Mouse (Mus musculus) stomach, embryonic 15.5 days (tissue): ENCODE measurements around the gene Fam53b. TPM values are rescaled to one million over a fixed set of nuclear protein-coding genes. Genes with fewer than 3 reads are reported as not detected.

Experiments
- ATAC-seq: fragments of 200-750 bp; cut with Nextera tagmentation; 2 replicates; pipeline ENCODE4 v1.8.0; 2017; ENCODE audit warnings: low read depth, moderate number of reproducible peaks, moderate TSS enrichment; ENCODE audit not compliant: insufficient read depth, low FRiP score
- H3K27ac ChIP-seq: fragments of 300-500 bp; sonication (generic); 2 replicates; pipeline ENCODE4 v1.5.1; 2015; ENCODE audit warnings: mild to moderate bottlenecking, inconsistent platforms
- H3K27me3 ChIP-seq: fragments of 300-500 bp; sonication (generic); replicated peaks from 2 replicates; pipeline ENCODE4 v1.6.1; 2015; ENCODE audit warnings: inconsistent platforms
- H3K36me3 ChIP-seq: fragments of 300-500 bp; sonication (generic); 2 replicates; pipeline ENCODE4 v1.6.1; 2015; ENCODE audit warnings: inconsistent platforms
- H3K4me1 ChIP-seq: fragments of 300-500 bp; sonication (generic); 2 replicates; pipeline ENCODE4 v1.6.1; 2015; ENCODE audit warnings: inconsistent platforms
- H3K4me2 ChIP-seq: fragments of 300-500 bp; sonication (generic); 2 replicates; pipeline ENCODE4 v1.6.1; 2015; ENCODE audit warnings: mild to moderate bottlenecking, inconsistent platforms
- H3K4me3 ChIP-seq: fragments of 300-500 bp; sonication (generic); replicated peaks from 2 replicates; pipeline ENCODE4 v1.5.1; 2015; ENCODE audit warnings: inconsistent platforms
- H3K9ac ChIP-seq: fragments of 300-500 bp; sonication (generic); 2 replicates; pipeline ENCODE4 v1.6.1; 2015; ENCODE audit warnings: inconsistent platforms
- H3K9me3 ChIP-seq: fragments of 300-500 bp; sonication (generic); 2 replicates; pipeline ENCODE4 v1.6.1; 2016; ENCODE audit warnings: inconsistent platforms
- WGBS: fragments of 180-500 bp; shearing (Covaris S2); methylation state at CpG from one replicate; pipeline ENCODE4 v1.1.7; 2015; 5-methylcytosine and 5-hydroxymethylcytosine counted together
- polyA plus RNA-seq: library from polyadenylated mRNA; unstranded; fragments of >200 nt; fragmentation: Nextera tagmentation; extraction: Ambion mirVana; gene quantifications from 2 replicates; pipeline ENCODE4 v1.2.1, GENCODE M21; 2015

Gene Fam53b
- polyA plus RNA-seq, 1 experiment from 2014 or later, result 15.5 TPM

DNA sequence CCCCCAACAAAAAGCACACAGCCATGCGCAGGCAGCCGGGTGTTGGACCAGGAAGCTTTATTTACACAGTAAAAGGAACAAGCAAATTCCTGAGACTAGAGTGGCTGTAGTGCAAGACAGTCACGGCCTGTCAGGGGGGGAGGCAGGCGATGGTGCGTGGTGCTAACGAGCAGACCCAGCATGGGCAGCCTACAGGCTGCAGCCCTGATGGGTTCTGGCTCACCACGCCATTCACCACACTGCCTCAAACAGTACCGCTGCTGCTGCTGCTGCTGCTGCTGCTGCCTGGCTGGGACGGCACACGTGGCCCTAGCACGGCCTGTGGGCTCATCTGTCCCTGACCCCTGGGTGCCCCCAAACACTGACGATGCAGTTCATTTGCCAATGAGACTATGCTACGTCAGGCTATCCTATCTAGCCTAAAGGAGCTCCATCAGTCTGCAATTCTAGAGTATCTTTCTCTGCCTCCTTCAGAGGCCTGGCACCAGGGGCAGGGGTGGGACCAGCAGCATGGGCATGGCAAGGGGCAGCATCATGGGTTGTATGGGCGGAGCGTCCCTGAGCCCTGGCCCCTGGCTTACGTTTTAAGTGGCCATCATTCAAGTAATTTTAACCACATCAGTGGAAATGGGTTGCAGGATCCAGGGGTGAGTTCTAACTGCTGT, 101.5 kb downstream of the Fam53b start:
- no peak overlapping the region for H3K4me3 ChIP-seq
- peak; percentile 25; the same call in 1 of the 2 replicates for ATAC-seq
- H3K36me3 ChIP-seq, result no peaks in the 10 kb centered on the region
- no peaks in the 10 kb centered on the region for H3K27me3 ChIP-seq
- no peaks in the 10 kb centered on the region for H3K9me3 ChIP-seq
- peak overlapping the region; percentile 44 for H3K27ac ChIP-seq
- H3K4me2 ChIP-seq, result 0 out of 2 replicates have a peak overlapping the region, but pooled peaks have one; percentile 8
- H3K4me1 ChIP-seq, result peaks cover 38% of the 10 kb centered on the region
- WGBS, result 28% methylated on average over 16 of the region's 16 CpGs
- H3K9ac ChIP-seq, result no peak overlapping the region

DNA sequence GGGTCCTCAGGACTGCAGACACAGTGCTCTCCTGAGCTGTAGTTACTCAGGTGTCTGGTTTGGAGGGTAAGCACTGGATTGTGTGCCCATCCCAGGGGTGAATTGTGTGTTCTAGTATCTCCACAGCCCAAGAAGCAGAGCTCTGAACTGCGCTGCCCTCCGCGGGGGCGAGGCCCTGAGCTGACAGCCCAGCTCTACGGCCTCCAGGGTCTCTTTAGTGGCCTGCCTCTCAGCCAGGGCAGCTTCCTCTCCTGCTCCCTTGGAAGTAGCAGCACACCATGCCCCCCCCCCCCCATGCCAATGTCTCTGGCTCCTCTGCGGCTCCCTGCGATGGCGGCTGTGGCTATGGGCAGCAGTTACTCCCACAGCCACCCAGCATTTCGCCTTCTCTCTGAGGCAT, 102.1 kb downstream of the Fam53b start:
- 0 out of 2 replicates have a peak overlapping the region, but pooled peaks have one; percentile 8 for H3K4me2 ChIP-seq
- no peaks in the 10 kb centered on the region for H3K27me3 ChIP-seq
- no peak overlapping the region for H3K9ac ChIP-seq
- 72% methylated on average over 9 of the region's 9 CpGs for WGBS
- H3K4me3 ChIP-seq, result no peak overlapping the region
- peak overlapping the region; percentile 44; the same call in 1 of the 2 replicates for H3K27ac ChIP-seq
- H3K36me3 ChIP-seq, result no peaks in the 10 kb centered on the region
- H3K4me1 ChIP-seq, result peaks cover 38% of the 10 kb centered on the region
- H3K9me3 ChIP-seq, result no peaks in the 10 kb centered on the region
- no peak for ATAC-seq

DNA sequence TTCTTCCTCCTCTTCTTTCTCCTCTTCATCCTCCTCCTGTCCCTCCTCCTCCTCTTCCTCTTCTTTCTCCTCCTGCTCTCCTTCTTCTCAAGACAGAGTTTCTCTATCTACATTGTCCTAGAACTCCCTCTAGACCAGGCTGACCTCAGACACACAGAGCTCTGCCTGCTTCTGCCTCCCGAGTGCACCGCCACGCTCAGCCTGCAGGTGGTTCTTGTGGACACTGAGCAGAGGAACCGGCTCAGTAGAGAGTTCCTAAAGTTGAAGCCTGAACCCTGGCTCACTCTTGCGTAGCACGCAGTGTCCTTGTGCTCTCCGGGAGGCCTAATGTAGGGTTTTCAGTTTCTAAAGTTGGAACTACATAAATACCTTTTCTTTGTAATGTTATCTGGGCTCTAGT, 108.6 kb downstream of the Fam53b start:
- H3K4me1 ChIP-seq, result no peaks in the 10 kb centered on the region
- H3K9me3 ChIP-seq, result no peaks in the 10 kb centered on the region
- WGBS, result 87% methylated on average over 7 of the region's 7 CpGs
- ATAC-seq, result no peak
- H3K36me3 ChIP-seq, result no peaks in the 10 kb centered on the region
- H3K27me3 ChIP-seq, result no peaks in the 10 kb centered on the region
- H3K9ac ChIP-seq, result no peak overlapping the region
- no peak overlapping the region for H3K4me3 ChIP-seq
- H3K4me2 ChIP-seq, result no peak overlapping the region
- no peak overlapping the region for H3K27ac ChIP-seq

DNA sequence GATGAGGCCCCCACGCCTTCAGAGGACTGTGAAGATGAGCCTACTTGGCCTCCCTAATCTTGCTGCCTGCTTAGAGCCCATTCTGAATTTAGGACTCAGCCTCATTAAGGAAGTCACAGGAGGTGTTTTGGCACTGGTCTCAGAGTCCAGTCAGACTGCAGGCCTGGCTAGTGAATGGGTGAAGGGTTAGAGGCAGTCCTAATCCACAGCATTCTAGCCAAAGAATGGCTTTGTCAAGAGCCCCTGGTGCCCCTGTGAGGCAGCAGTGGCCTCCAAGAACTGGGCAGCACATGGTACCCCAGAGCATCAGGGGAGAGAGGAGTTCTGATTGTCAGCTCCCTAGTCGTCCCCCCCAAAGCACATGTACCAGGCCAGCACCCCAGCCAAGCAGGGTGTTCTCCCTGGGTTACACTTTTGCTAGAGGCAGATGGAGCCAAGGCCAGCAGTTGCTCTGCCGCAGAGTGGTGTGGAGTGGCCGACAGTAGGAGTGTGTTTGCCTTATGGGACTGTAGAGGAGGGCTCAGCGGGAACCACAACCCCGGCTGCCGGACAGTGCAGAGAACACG, 109.3 kb downstream of the Fam53b start:
- ATAC-seq, result no peak
- 79% methylated on average over 8 of the region's 8 CpGs for WGBS
- no peak overlapping the region for H3K9ac ChIP-seq

GRCm38 (mm10) chr7:132703515-132704309, 110.0 kb downstream of the Fam53b start:
- no peak overlapping the region for H3K4me2 ChIP-seq
- H3K27me3 ChIP-seq, result no peaks in the 10 kb centered on the region
- no peak overlapping the region for H3K4me3 ChIP-seq
- H3K4me1 ChIP-seq, result no peaks in the 10 kb centered on the region
- H3K36me3 ChIP-seq, result no peaks in the 10 kb centered on the region
- WGBS, result 76% methylated on average over 9 of the region's 9 CpGs
- H3K9ac ChIP-seq, result no peak overlapping the region
- H3K9me3 ChIP-seq, result no peaks in the 10 kb centered on the region
- no peak for ATAC-seq
- no peak overlapping the region for H3K27ac ChIP-seq

More for the DNA sequence above, 109.3 kb downstream of the Fam53b start:
- H3K4me3 ChIP-seq, result no peak overlapping the region
- no peaks in the 10 kb centered on the region for H3K27me3 ChIP-seq
- no peak overlapping the region for H3K27ac ChIP-seq
- H3K4me1 ChIP-seq, result no peaks in the 10 kb centered on the region
- H3K9me3 ChIP-seq, result no peaks in the 10 kb centered on the region
- no peak overlapping the region for H3K4me2 ChIP-seq
- H3K36me3 ChIP-seq, result no peaks in the 10 kb centered on the region

- WGBS, result 68% methylated on average over 5 of the region's 5 CpGs
Observed at GRCm38 (mm10) chr7:132702492-132703070, 111.1 kb downstream of the Fam53b start.

DNA sequence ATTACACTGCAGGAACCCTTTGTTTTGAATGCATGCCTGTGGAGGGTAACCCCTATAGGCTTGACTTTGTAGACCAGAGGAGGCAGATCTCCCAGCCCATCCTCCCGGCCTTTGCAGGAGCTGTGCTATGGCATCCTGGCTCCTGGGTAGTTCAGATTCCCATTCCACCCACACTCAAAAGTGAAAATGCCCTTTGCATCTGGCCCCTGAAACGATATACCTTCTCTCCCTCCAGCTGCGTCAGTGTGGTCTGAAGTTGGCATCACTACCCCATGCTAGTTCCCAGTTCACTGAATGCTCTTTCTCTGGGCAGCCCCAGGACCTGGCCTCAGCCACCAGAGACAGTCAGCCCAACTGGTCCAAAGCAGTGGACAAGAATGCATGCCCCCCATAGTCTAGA, 111.7 kb downstream of the Fam53b start:
- Histone ChIP-seq H3K27ac (no peak overlapping the region), H3K9ac (no peak overlapping the region), H3K4me1 (no peaks in the 10 kb centered on the region), H3K9me3 (no peaks in the 10 kb centered on the region), H3K4me3 (no peak overlapping the region), H3K27me3 (no peaks in the 10 kb centered on the region), H3K36me3 (no peaks in the 10 kb centered on the region), H3K4me2 (no peak overlapping the region)
- 87% methylated on average over 3 of the region's 3 CpGs for WGBS
- ATAC-seq, result no peak

More at GRCm38 (mm10) chr7:132702492-132703070, 111.1 kb downstream of the Fam53b start:
- Histone ChIP-seq H3K4me3 (no peak overlapping the region), H3K4me1 (no peaks in the 10 kb centered on the region), H3K27ac (no peak overlapping the region), H3K9ac (no peak overlapping the region), H3K27me3 (no peaks in the 10 kb centered on the region), H3K36me3 (no peaks in the 10 kb centered on the region), H3K4me2 (no peak overlapping the region), H3K9me3 (no peaks in the 10 kb centered on the region)
- no peak for ATAC-seq

DNA sequence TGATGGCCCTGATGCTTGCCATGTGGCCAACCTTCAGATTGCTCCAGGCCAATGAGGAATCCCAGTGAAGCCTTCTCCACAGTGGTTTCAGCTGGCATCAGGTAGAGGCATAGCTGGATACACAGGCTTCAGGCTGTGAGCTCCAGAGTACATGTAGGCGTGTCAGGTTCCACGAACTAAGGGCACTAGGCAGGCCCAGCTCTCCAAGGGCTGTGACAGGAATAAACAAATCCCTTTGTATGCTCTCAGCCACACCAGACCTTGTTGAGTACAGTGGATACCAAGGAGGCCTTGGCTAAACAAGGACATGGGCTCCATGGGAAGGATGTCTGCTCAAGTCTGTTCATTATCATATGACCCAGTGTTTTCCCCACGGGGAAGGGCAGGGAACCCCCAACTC, 112.3 kb downstream of the Fam53b start:
- H3K4me2 ChIP-seq, result no peak overlapping the region
- H3K27ac ChIP-seq, result no peak overlapping the region
- H3K9ac ChIP-seq, result no peak overlapping the region
- H3K4me1 ChIP-seq, result no peaks in the 10 kb centered on the region
- no peaks in the 10 kb centered on the region for H3K36me3 ChIP-seq
- no peak overlapping the region for H3K4me3 ChIP-seq
- ATAC-seq, result peak; percentile 34; the same call in 1 of the 2 replicates
- WGBS, result 73% methylated on average over 3 of the region's 3 CpGs
- H3K9me3 ChIP-seq, result no peaks in the 10 kb centered on the region
- H3K27me3 ChIP-seq, result no peaks in the 10 kb centered on the region

GRCm38 (mm10) chr7:132700107-132700506, 113.6 kb downstream of the Fam53b start:
- H3K4me2 ChIP-seq, result no peak overlapping the region
- no peaks in the 10 kb centered on the region for H3K9me3 ChIP-seq
- no peaks in the 10 kb centered on the region for H3K27me3 ChIP-seq
- no peak overlapping the region for H3K4me3 ChIP-seq
- H3K4me1 ChIP-seq, result no peaks in the 10 kb centered on the region
- ATAC-seq, result no peak
- H3K36me3 ChIP-seq, result no peaks in the 10 kb centered on the region
- H3K9ac ChIP-seq, result no peak overlapping the region
- no peak overlapping the region for H3K27ac ChIP-seq
- 69% methylated on average over 4 of the region's 4 CpGs for WGBS

- Histone ChIP-seq H3K27ac (no peak overlapping the region), H3K4me3 (no peak overlapping the region), H3K27me3 (no peaks in the 10 kb centered on the region), H3K36me3 (no peaks in the 10 kb centered on the region), H3K4me1 (no peaks in the 10 kb centered on the region), H3K4me2 (no peak overlapping the region), H3K9ac (no peak overlapping the region), H3K9me3 (no peaks in the 10 kb centered on the region)
- ATAC-seq, result no peak
Observed at GRCm38 (mm10) chr7:132699639-132700038, 114.0 kb downstream of the Fam53b start.

DNA sequence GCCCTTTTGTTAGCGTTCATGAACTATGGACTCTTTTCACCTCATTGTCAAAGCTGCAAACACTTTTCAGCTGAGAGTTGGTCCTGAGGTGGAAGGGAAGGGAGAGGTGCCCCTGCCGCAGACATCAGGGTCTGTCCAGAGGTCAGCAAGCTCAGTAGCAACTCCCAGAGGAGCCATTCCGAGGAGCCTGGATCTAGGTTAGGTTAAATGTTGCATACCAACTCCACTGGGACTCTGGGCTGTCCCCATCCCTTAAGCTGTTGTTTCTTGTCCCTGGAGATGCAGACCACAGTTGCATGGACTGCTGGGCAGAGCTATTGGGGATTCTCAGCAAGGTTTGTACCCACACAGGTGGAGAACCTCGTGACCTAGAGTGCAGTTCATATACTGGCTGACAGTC, 114.5 kb downstream of the Fam53b start:
- no peak overlapping the region for H3K4me3 ChIP-seq
- H3K27me3 ChIP-seq, result no peaks in the 10 kb centered on the region
- H3K36me3 ChIP-seq, result no peaks in the 10 kb centered on the region
- ATAC-seq, result no peak
- 61% methylated on average over 4 of the region's 4 CpGs for WGBS
- no peaks in the 10 kb centered on the region for H3K9me3 ChIP-seq
- no peak overlapping the region for H3K27ac ChIP-seq
- H3K4me1 ChIP-seq, result no peaks in the 10 kb centered on the region
- H3K4me2 ChIP-seq, result no peak overlapping the region
- no peak overlapping the region for H3K9ac ChIP-seq

DNA sequence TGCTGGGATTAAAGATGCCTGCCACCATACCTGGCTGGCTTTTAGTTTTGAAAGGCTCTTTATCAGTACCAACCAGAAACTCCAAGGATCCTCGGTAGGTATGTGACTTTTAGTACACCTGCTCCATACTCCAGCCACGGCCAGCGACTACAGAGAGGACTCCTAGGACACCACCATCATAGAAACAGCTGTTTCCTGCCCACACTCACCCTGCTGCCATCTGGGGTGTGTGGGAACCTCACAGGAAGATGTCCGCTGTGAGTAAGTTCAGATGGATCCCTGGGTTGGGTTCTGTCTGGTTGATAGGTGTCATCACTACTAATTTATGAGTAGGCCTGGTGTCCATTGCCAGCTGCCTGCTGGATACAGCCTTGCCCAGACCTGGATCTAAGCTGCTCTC, 114.9 kb downstream of the Fam53b start:
- no peak for ATAC-seq
- no peak overlapping the region for H3K4me3 ChIP-seq
- H3K27ac ChIP-seq, result no peak overlapping the region
- H3K4me2 ChIP-seq, result no peak overlapping the region
- H3K27me3 ChIP-seq, result no peaks in the 10 kb centered on the region
- no peaks in the 10 kb centered on the region for H3K36me3 ChIP-seq
- 83% methylated on average over 4 of the region's 4 CpGs for WGBS
- H3K9me3 ChIP-seq, result no peaks in the 10 kb centered on the region
- no peaks in the 10 kb centered on the region for H3K4me1 ChIP-seq
- no peak overlapping the region for H3K9ac ChIP-seq
